1 mouse cellular context compared by ENCODE assay signal in the genomic region with DNA sequence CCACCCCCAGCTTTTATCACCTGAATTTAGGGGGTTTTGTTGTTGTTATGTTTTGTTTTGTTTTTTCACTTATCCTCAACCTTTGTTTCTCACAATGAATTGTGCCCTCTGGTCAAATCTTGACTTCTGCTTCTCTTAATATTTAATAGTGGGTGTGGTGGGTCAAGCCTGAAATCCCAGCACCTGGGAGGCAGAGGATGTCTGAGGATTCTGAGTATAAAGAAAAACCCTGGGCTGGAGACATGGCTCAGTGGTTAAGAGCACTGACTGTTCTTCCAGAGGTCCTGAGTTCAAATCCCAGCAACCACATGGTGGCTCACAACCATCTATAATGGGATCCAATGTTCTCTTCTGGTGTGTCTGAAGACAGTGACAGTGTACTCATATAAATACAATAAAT.
TF ChIP-seq lines count a peak whose summit lies in the region.

No protein-coding gene starts in this region.

TF ChIP-seq in MEL, 35 proteins besides CTCF, POLR2A, EP300 and RAD21:
- peak; percentile 92 for TF ChIP-seq TBP (IDR thresholded peaks at IDR 0.05; ENCODE audit: low read depth, low read length)
